Mouse (Mus musculus): Measurements from ENCODE around the gene Rnf212b.

DNA sequence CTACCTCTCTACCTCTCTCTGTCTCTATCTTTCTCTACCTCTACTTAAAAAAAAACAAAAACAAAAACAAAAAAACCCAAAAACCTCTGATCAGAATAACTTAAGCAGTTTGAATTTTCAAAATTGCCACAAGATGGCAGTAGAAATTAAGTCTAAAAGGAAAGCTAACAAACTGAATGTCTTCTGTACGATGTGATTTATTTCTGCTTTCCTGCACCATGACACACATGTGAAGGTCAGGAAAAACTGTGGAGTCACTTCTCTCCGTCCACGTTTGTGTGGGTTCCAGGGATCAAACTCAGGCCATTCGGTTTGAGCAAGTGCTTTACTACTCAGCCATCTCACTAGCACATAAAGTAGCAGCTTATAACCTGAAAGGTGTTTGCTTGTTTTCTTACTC lies 29.5 kb downstream of the Rnf212b start:
- TF ChIP-seq EP300 (IDR thresholded peaks at IDR 0.05; ENCODE audit: low read depth) (no peak), CTCF (IDR thresholded peaks at IDR 0.05; ENCODE audit: low read depth) (peak; percentile 36; the same call in 1 of the 2 replicates)
